Mouse (Mus musculus) NIH3T3 (cell line): ENCODE data around the gene Tnrc6b.
"Not testable (repeated sequence)": the region's sequence is repeated elsewhere in the genome, so short reads cannot be mapped to it uniquely, and the experiment has no call there.

Experiments used
- DNase-seq: peaks from one replicate; pipeline ENCODE4 v3.0.0-alpha.2; 2012; ENCODE audit warnings: low read depth

Tnrc6b gene

DNA sequence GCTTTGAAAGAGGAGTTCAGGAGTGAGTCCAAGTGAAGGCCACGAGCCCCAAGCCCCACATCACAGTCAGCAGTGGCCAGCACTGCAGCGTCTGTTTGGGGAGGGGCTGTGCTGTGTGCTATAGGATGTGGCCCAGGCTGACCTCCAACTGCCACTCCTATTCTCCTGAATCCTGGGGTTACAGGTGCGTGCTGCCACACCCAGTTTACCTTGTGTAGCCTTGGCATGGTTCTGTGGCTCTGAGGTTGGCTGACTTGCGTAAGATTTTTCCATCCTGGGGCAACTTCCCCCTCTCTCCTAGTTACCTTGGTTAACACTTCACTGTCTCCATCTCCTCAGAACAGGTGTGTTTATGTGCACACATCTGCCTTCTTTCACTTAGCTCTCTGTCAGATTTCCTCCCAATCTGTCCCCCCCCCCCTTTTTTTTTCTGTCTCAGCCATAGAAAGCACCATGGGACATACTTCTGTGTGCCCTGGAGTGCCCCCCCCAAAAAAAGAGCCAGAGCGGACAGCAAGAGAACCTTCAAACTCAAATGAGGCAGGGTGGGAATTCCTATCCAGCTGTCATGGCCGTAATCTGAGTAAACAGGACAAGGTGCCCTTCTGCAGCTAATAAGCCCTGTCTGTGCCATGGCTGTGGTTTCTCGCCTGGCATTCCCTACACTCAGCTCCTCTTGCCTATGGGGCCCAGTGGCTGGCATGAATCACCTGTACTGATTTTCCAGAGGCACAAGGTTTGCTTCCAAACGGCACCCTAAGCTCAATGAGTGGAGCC, 9.4 kb upstream of the Tnrc6b start:
- DNase-seq, result no peak

DNA sequence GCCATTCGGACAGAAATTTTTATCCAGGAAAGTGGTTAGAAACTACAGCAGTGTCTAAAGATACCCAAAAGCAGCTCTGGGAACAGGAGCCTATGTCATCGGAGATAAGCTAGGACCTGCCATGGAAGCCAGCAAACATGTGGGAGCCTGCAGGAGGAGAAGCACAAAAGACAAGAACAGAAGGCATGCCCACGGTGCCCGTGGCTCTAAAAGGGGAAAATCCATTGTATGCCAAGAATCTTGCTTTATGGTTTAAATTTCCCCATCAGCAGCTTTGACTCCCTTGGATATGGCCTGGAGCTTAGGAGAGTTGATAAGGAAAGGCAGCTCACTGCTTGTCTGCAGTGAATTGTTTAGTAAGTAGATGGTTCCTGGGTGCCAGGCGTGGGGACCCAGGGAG, 8.2 kb upstream of the Tnrc6b start:
- no peak for DNase-seq

DNA sequence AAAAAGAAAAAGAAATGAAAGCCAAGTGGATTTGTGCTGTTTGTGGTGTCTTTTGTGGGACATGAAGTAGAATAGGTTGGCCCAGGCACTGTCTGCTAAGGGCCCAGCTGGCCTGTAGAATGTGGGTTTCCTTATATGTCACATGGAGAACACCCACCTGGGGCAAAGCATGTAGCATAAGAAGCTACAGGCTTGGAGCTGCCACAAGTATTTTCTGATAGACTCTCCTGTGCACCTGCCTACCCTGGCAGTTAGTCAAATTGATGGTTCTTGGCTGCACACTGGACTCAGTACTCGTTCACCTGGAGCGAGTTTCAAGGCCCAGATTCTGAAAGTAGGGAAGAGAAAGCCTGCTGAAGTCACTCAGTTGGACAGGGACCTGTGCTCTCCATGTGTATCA, 7.6 kb upstream of the Tnrc6b start:
- DNase-seq, result no peak

DNA sequence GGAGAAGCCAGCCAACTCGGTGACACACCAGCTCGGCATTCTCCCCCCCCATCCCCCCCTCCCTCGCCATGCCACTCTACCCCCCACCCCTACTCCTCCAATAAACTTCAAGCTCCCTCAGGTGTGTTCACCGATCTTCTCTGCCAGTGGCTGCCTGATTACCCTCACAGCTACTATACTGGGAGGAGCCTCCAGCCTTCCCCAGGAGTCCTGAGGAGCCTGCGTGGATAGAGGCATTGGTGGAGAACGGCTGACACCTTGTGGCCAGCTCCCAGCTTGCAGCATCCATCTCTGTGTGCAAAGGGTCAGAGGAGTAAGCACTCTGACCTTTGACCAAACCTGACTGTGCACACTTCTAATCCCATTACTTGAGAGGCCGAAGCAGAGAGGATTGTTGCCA, 6.8 kb upstream of the Tnrc6b start:
- peak; percentile 89 for DNase-seq

DNA sequence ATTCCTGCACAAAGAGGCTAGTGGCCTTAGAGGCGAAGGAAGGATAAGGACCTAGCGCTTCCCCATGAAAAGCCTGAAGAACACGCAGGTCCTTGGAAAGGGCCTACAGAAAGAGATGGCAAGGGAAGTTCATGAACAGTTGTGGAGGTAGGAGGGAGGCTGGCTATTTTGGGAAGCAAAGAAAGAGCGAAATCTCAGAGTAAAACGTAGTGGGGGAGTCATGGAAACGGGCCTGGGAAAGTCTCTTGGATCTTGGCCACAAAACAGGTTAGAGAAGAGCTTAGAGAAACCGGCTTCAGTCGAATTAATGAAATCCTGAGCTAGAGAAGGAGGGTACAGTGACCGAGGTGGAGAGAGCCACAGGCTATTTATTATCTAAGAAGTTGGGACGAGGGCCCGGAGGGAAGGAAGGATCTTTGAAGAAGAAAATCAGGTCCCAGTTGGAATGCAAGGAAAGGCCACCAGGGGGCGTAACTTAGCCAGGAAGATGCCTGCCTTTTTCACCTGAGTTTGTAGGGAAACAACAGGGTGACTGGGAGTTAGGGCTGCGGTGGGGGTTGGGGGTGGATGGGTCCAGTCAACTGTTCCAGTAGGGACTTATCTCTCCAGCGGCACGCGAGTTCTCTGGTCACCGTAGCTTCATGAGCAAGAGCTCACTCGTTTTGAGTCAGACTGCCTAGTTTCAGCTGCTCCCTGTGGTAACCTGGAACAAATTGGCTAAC, 5.1 kb upstream of the Tnrc6b start:
- DNase-seq, result peak; percentile 93

DNA sequence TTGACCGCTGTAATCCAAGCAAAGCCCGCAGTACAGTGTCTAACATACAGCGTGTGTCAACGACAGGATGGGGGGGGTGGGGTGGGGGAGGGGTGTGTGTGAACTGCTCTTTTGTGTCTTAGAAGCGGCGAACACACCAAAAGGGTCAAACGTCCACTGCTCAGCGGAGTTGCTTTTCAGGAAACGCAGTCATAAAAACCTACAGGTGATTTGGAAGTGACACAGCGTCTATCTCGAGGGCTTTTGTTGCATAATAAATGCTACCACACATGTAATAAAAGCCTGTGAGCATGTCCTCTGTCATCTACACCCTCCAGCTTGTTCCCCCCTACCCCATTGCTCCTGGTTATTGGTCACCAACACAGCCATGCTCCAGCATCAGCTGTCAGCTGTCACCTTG, 4.5 kb upstream of the Tnrc6b start:
- DNase-seq, result no peak

DNA sequence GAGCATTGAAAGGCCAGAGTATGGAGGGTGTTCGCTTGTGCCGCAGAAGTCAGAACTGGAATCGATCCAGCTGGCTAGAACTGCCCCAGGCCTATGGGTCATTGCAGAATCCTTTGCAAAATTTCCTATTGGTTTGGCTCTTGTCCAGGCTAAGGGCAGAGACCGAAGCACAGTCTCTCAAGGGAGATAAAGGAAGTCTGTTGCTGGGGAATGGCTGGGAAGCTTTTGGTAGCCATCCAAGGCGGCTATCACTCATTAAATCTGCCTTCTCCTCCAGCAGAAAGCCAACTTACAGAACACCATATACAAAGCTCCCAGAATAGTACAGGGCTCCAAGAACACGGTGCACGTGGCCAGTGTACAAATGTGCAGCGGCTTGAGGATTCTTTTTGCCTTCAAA, 4.0 kb upstream of the Tnrc6b start:
- DNase-seq, result peak; percentile 99

DNA sequence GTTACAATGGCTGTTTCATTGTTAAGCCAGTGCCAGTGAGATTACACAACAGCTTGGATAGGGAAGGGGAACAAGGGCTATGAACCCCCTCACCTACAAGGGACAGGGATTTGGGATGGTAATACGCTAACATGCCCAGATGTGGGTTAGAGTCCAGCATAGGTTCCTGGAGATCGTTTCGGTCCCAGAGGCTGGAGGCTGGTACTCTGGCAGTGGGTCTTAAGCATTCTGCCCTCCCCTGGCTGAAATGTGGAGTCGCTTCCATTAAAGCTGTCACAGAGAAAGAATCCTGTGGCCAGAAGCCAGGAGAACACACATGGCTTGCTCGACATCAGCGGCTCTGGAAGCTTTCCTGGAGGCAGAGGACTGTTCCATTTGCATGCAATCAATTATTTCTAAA, 1.5 kb upstream of the Tnrc6b start:
- peak; percentile 86 for DNase-seq

DNA sequence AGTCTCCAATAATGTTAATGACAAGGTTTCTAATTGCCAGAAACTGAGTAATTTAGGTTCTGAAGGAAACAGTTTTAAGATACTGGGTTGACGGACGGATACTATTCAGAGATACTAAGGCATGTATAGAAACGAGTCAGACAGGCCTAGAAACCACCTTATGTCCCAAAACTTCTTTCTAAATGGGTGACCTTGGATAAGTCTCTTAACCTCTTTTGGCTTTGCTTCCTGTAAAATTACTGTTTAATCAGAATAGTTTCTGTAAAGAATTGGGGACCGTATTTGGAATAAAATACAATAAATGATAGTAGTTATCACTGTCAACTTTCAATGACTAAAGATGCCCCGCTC, 881 bp upstream of the Tnrc6b start:
- no peak for DNase-seq

DNA sequence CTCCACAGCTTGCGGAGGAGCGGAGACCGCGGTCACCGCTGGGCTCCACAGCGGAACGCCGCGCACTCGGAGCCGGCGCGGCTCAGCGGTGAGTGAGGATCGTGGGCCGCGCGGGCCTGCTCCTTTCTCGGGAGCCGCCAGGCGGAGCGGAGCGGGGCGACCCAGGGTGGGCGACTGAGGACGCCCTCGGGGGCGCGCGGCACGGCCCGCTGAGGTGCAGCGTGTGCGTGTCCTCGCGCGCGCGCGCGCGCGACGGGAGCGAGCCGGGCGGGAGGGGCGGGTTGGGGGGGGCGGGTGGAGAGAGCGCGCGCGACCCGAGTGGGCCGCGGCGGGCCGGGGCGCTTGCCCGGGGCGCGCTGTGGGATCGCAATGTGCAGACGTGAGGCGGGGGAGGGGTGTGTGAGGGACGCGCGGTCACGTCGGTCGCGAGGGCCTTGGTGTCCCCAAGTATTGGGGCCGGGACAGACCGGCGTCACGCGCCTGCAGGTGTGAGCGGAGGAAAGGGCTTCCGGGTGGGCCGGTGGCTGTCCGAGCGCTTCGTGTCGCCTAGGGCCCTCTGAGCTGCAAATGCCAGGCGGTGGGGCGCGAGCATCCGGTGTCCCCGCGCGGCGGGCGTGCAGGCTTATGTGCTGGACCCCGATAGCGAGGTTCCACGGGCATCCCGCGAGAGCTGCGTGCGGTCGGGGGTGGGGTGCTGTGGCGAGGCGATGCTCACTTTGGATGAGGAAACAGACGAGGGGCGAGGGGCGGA, 463 bp downstream of the Tnrc6b start:
- peak; percentile 77 for DNase-seq

DNA sequence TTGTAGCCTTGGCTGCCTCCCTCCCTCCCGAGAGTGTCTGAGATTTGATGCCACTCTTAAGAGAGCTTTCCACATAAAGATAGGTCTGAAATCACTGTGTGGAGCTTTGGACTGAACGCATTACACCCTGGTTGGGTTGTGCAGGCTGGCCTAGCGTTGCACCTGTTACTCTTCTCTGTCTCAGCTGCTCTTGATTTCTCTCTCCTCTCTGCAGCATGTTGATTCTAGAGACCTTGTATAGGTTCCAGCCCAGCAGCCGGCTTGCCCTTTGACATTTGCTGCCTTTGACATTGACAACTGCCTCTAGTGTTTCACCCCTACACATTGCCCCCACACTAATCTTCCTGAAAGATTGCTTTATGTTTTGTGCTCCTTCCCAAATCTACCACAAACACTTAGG, 3.2 kb downstream of the Tnrc6b start:
- DNase-seq, result no peak

DNA sequence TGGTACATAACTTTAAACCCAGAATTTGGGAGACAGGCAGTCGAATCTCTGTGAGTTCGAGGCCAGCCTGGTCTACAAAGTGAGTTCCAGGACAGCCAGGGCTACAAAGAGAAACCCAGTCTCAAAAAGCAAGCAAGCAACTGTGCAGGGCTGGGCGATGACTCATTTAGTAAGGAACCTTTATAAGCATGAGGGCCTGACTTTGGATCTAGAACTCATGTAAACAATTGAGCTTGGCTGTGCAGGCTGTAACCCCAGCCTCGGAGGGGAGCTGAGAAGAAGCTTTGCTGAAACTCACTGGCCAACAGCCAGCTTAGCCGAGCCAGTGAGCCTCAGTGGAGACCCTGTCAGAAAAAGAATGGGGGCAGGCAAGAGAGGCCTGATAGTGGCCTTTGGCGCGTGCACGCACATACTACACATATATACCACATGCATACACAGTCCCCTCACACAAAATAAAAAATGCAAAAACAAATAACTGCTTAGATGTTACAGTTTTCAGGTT, 5.6 kb downstream of the Tnrc6b start:
- peak; percentile 51 for DNase-seq

DNA sequence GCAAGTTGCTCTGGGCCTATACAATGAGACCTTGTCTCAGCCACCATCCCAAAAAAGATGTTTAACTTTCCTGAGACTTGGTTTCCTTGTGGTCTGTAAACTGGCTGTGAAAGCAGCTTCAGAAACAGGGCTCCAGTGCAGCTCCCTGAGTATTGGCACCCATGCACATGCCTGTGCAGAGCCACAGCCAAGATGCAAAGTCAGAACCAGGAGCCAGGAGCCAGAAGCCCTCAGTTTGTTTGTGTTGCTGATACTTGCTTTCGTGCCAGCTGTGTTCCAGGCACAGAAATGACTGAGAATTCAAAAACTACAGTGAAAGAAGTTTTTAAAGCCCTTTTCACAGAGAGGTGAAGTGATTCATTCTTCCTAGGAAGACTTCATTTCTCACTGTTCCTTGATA, 6.3 kb downstream of the Tnrc6b start:
- DNase-seq, result peak; percentile 82

DNA sequence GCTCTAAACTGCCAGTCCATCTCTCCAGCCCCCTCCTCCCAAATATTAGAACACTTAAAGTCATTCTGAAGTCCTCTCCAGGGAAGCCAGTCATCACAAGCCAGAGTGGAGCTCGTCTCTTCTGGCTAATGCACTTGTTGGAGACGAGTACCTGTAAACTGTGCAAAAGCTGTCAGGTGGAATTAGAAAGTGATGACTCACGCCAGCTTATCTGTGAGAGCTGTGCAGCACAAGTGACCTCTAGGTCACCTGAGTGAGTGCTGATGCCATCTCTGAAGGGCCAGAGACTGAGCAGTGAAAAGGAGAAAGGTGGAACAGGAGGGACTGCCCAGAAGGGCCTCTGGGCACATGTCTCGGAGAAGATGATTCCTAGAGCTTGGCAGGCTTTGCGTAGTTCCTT, 9.1 kb downstream of the Tnrc6b start:
- no peak for DNase-seq

DNA sequence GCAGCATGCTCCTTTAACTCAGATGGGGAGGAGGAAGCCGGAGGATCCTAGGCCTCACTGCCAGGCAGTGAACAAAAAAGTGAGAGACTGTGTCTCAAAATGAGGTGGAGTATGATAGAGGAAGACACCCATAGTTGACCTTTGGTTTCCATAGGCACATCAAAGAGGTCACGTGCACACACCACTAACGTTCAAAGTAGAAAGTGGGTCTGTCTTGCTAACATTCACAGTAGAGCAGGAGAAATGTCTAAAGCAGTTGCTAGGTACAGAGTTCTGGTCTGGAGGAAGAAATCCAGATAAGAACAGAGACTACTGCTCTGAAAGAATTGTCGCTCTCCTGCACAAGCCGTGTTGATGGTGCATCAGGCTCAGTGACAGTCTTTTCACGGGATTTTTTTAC, 10.7 kb downstream of the Tnrc6b start:
- DNase-seq, result no peak

DNA sequence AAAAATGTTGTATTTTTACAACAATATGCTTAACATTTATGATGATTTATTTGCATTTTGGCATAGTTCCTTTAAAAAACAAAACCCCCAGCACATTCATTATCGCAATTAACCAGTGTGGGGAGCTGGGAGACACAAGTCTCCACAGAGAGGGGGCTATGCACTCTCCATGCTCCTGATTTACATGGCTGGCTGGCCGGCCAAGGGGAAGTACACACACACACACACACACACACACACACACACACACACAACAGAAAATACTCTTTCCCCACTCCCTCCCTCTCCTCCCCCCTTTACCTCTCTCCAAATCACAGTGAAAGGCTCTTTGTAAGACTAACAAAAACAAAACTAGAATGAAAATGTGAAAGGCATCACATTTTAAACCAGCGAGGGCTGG, 11.3 kb downstream of the Tnrc6b start:
- no peak for DNase-seq

DNA sequence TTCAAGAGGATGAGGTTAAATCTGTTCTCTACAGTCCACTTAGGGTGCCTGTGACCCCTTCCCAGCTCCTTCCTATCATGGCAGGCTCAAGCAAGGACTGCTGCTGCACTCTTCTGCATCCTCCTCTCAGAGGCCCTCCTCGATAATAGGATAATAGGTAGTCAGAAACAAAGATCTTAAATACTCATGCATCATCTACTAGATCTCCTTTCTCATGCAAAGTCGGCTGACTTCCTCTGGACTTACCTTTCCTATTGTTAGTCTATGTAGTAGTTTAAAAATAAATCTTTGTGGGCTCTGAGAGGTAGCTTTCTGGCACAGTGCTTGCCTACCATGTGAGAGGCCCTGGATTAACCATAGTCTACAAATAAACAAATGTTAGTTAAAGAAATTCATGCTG, 18.4 kb downstream of the Tnrc6b start:
- no peak for DNase-seq

DNA sequence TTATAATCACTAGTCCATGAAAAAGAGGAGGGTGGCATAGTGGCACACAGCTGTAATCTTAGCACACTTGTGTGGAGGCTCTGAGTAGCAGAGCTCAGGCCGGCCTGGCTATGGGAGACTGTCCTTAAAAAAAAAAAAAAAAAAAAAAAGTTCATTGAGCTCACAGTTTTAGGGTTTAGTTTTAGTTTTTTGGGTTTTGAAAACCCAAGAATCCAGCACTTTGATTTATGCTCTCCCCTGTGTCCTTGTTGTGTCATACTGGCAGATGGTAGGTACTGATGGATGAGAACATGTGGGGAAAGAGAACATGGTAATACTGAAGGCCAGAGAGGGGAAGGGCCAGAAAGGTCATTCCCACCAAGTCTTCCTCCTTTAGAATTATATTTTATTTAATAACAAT, 19.9 kb downstream of the Tnrc6b start:
- no peak for DNase-seq

DNA sequence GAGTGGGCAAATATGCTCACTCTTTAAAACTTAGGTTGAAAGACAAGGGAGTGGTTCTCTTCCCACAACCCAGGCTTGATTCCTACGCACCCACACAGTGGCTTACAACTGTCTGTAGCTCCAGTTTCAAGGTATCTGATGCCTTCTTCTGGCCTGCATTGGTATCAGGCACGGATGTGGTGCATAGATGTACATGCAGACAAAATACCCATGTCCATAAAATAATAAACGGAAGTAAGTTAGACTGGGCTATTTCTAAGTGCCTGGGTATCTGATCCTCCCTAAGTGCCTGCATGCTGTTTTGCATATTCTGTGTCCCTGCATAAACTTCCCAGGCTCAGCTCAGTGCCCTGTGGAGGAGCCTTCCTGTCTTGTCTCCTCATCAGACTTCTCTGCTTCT, 20.4 kb downstream of the Tnrc6b start:
- DNase-seq, result no peak

DNA sequence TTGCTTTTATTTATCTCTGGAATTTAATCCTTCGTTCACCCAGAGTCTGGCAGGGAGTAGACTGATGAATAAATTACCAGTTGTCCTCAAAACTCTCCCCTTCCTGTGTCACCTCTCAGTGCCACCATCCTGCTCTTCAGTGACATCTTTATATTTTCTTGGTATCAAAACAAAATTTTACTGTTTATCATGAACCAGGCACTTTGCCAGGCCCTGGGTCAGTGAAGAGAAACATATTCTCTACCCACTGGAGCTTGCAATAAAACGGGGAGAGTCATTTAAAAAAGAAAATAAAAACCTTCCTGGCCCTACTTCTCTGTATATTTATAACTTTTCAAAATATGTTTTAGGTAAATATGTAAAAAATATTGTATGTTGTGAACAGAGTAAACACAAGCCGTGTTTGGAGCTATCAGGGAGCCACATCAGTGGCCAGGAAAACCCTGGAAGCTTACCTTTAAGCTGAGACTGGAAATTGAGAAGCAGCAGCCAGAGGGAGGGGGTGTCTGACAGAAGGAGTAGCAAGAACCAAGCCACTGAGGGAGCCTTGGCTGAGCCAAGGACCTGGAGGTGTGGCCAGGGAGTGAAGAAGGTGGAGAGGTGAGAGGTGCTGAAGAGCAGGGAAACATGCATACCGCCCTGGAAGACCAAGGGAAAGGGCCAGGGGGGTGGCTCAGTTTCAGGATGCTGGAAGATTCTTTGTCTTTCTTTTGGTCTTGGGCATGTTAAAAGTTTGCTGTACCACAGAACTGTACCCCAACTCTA, 21.3 kb downstream of the Tnrc6b start:
- no peak for DNase-seq

DNA sequence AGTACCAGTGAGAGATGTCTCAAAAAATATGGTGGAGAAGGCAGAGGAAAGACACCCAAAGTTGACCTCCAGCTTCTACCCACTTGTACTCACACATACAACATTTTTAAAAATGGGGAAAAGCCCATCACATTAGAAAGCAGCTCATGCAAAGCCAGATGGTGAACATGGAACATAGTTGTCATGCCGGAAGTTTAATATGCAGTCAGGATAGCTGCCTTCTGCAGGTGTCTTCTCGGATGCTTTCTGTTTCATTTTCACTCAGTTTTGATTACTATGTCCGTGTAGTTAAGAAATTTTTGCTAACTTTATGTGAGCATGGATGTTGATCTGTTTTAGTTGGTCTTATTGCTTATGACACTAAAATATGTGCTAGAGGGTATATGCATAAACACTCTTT, 24.2 kb downstream of the Tnrc6b start:
- no peak for DNase-seq

DNA sequence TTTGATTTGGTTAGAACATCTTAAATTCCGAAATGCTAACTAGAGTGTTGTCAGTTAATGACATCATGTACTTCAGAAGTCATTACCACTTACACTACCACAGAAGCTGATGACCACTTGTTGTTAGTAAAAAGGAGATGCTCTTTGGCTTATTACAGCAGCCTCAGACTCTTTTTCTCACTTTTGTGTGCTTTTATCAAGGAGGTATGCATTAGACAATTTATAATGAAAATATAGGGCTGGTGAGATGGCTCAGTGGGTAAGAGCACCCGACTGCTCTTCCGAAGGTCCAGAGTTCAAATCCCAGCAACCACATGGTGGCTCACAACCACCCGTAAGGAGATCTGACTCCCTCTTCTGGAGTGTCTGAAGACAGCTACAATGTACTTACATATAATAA, 24.6 kb downstream of the Tnrc6b start:
- DNase-seq, result not testable (repeated sequence)
